Mouse (Mus musculus) macrophage (primary cell): ENCODE measurements around the gene Armc3. TPM values are rescaled to one million over a fixed set of nuclear protein-coding genes. Genes with fewer than 3 reads are reported as not detected.
A peak's percentile ranks its signal among the peaks of the same experiment; 100 is the strongest.

ENCODE experiments used
- H3K27ac ChIP-seq: fragments of 350-480 bp; formaldehyde crosslinking; 2 replicates; pipeline ENCODE4 v1.9.0; 2021
- H3K36me3 ChIP-seq: fragments of 350-480 bp; formaldehyde crosslinking; 2 replicates; pipeline ENCODE4 v1.9.0; 2021; ENCODE audit errors: inconsistent target
- H3K4me3 ChIP-seq: fragments of 350-480 bp; formaldehyde crosslinking; 2 replicates; pipeline ENCODE4 v1.9.0; 2021; ENCODE audit errors: inconsistent target
- H3K79me2 ChIP-seq: fragments of 350-480 bp; formaldehyde crosslinking; 2 replicates; pipeline ENCODE4 v1.9.0; 2021; ENCODE audit errors: inconsistent target
- WGBS: methylation state at CpG from one replicate; pipeline ENCODE4 v1.1.7; 2026; ENCODE audit warnings: inconsistent platforms; ENCODE audit not compliant: missing documents; 5-methylcytosine and 5-hydroxymethylcytosine counted together
- polyA plus RNA-seq: library from polyadenylated mRNA; stranded (reverse); fragments of 250-400 nt; gene quantifications from 3 replicates; pipeline ENCODE4 v1.2.4, GENCODE M21; 2018; ENCODE audit warnings: inconsistent platforms

Armc3 gene
- polyA plus RNA-seq, 1 experiment from 2014 or later: 0.13 TPM

GRCm38 (mm10) chr2:19351615-19352253 is 152.6 kb downstream of the Armc3 start:
- Histone ChIP-seq H3K36me3 (no peaks in the 10 kb centered on the region), H3K4me3 (no peak overlapping the region), H3K27ac (peak overlapping the region; percentile 65), H3K79me2 (no peaks in the 10 kb centered on the region)
- 25% methylated on average over 1 of the region's 1 CpGs for WGBS

GRCm38 (mm10) chr2:19353158-19353557 is 154.1 kb downstream of the Armc3 start:
- Histone ChIP-seq H3K36me3 (no peaks in the 10 kb centered on the region), H3K27ac (no peak overlapping the region), H3K79me2 (no peaks in the 10 kb centered on the region), H3K4me3 (no peak overlapping the region)
- 34% methylated on average over 2 of the region's 2 CpGs for WGBS

Other genes starting within 250 kb of the Armc3 start
- gene Pip4k2a, start 201.2 kb upstream of the Armc3 start, polyA plus RNA-seq: 78.0 to 163 TPM (median 96.3 TPM) in 3 replicates
- 0.52 to 0.92 TPM (median 0.66 TPM) in 3 replicates for gene 4930426L09Rik, start 201.0 kb upstream of the Armc3 start, polyA plus RNA-seq
- 8.3 to 17.9 TPM (median 10.7 TPM) in 3 replicates for gene Msrb2, start 172.1 kb downstream of the Armc3 start, polyA plus RNA-seq
- gene Ptf1a, start 246.4 kb downstream of the Armc3 start, polyA plus RNA-seq: not detected in 3 replicates